Mouse (Mus musculus): ENCODE data around the gene Dbil5.
A peak's percentile ranks its signal among the peaks of the same experiment; 100 is the strongest.

DNA sequence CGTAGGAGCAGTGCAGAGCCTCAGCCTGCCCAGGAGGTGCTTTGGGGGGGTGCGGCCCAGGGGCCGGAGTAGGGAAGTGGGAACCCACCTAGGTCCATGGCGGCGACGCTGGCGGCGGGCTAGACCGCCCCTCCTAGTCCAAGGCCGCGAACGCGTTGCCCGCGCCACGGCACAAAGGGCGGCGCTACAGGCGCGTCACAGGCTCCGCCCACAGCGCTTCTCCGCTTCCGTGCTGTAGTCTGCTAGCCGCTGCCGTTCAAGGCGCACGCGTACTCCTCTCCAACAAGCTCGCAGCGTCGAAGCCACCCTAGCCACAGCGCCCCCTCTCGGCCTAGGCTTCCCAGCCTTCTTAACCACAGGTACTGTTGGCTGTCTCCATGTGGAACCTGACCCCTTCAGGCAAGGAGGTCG, at the start of gene Dbil5, which contains the start of gene Gemin4:
- TF ChIP-seq POLR2A (IDR thresholded peaks at IDR 0.05; ENCODE audit: control insufficient read depth, low read depth, low read length) (peak; percentile 99), CTCF (IDR thresholded peaks at IDR 0.05; ENCODE audit: control insufficient read depth, insufficient read depth, insufficient replicate concordance, low read depth, low read length) (peak; percentile 97)

All from testis, adult 2 months (tissue).